Mouse (Mus musculus) stomach, embryonic 15.5 days (tissue): ENCODE measurements around the gene Vmn2r44. TPM values are rescaled to one million over a fixed set of nuclear protein-coding genes. Genes with fewer than 3 reads are reported as not detected.
"Not testable (repeated sequence)": the region's sequence is repeated elsewhere in the genome, so short reads cannot be mapped to it uniquely, and the experiment has no call there.

ENCODE experiments used
- ATAC-seq: fragments of 200-750 bp; cut with Nextera tagmentation; 2 replicates; pipeline ENCODE4 v1.8.0; 2017; ENCODE audit warnings: low read depth, moderate number of reproducible peaks, moderate TSS enrichment; ENCODE audit not compliant: insufficient read depth, low FRiP score
- H3K27ac ChIP-seq: fragments of 300-500 bp; sonication (generic); 2 replicates; pipeline ENCODE4 v1.5.1; 2015; ENCODE audit warnings: mild to moderate bottlenecking, inconsistent platforms
- H3K27me3 ChIP-seq: fragments of 300-500 bp; sonication (generic); replicated peaks from 2 replicates; pipeline ENCODE4 v1.6.1; 2015; ENCODE audit warnings: inconsistent platforms
- H3K36me3 ChIP-seq: fragments of 300-500 bp; sonication (generic); 2 replicates; pipeline ENCODE4 v1.6.1; 2015; ENCODE audit warnings: inconsistent platforms
- H3K4me1 ChIP-seq: fragments of 300-500 bp; sonication (generic); 2 replicates; pipeline ENCODE4 v1.6.1; 2015; ENCODE audit warnings: inconsistent platforms
- H3K4me2 ChIP-seq: fragments of 300-500 bp; sonication (generic); 2 replicates; pipeline ENCODE4 v1.6.1; 2015; ENCODE audit warnings: mild to moderate bottlenecking, inconsistent platforms
- H3K4me3 ChIP-seq: fragments of 300-500 bp; sonication (generic); replicated peaks from 2 replicates; pipeline ENCODE4 v1.5.1; 2015; ENCODE audit warnings: inconsistent platforms
- H3K9ac ChIP-seq: fragments of 300-500 bp; sonication (generic); 2 replicates; pipeline ENCODE4 v1.6.1; 2015; ENCODE audit warnings: inconsistent platforms
- H3K9me3 ChIP-seq: fragments of 300-500 bp; sonication (generic); 2 replicates; pipeline ENCODE4 v1.6.1; 2016; ENCODE audit warnings: inconsistent platforms
- WGBS: fragments of 180-500 bp; shearing (Covaris S2); methylation state at CpG from one replicate; pipeline ENCODE4 v1.1.7; 2015; 5-methylcytosine and 5-hydroxymethylcytosine counted together
- polyA plus RNA-seq: library from polyadenylated mRNA; unstranded; fragments of >200 nt; fragmentation: Nextera tagmentation; extraction: Ambion mirVana; gene quantifications from 2 replicates; pipeline ENCODE4 v1.2.1, GENCODE M21; 2015

The Vmn2r44 gene
- not detected in 2 replicates for polyA plus RNA-seq

- not testable (repeated sequence) for H3K9ac ChIP-seq, H3K9me3 ChIP-seq, H3K27me3 ChIP-seq, H3K4me3 ChIP-seq, H3K4me2 ChIP-seq, H3K36me3 ChIP-seq, H3K27ac ChIP-seq, H3K4me1 ChIP-seq, ATAC-seq
These were observed at the start of gene Vmn2r44 for GRCm38 (mm10) chr7:8383233-8383632. Gene Vmn2r44, minus strand, starts transcription at chr7:8383333.

DNA sequence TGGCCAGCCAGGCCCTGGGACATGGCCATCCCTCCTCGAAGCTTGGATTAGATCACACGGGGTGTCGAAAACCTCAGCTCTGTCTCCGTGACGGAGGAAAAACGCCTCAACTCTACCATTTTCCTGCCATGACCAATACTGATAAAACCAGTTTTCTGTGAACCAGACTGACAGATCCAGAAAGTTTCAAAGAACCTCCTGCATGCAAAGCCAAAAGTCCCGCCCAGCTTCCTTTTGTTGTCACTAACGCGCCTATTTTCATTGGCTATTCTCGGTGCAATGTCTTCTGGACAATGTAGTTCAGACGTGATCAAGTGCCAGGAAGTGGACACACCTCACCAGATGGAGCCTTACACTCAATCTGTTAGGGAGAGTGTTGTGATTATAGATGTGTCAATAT, 25.3 kb downstream of the Vmn2r44 start:
- H3K4me2 ChIP-seq, H3K27me3 ChIP-seq, H3K36me3 ChIP-seq, H3K27ac ChIP-seq, H3K4me3 ChIP-seq, H3K9ac ChIP-seq, H3K9me3 ChIP-seq, ATAC-seq, H3K4me1 ChIP-seq: not testable (repeated sequence)
- 85% methylated on average over 11 of the region's 11 CpGs for WGBS

Other genes with a start within 250 kb of the Vmn2r44 start
- not detected in 2 replicates for gene Vmn2r41, start 221.7 kb downstream of the Vmn2r44 start, polyA plus RNA-seq
- not detected in 2 replicates for gene Vmn2r42, start 183.0 kb downstream of the Vmn2r44 start, polyA plus RNA-seq
- not detected in 2 replicates for gene Vmn2r43, start 122.7 kb downstream of the Vmn2r44 start, polyA plus RNA-seq
- gene Vmn2r45, start 105.7 kb upstream of the Vmn2r44 start, polyA plus RNA-seq: not detected in 2 replicates